Mouse (Mus musculus) midbrain, embryonic 12.5 days (tissue): ENCODE data around the gene Elmod2. TPM values are rescaled to one million over a fixed set of nuclear protein-coding genes. Genes with fewer than 3 reads are reported as not detected.
"Not testable (repeated sequence)": the region's sequence is repeated elsewhere in the genome, so short reads cannot be mapped to it uniquely, and the experiment has no call there.

Source experiments
- ATAC-seq: fragments of 200-750 bp; cut with Nextera tagmentation; 2 replicates; pipeline ENCODE4 v1.8.0; 2017; ENCODE audit warnings: low read depth, moderate TSS enrichment, moderate library complexity; ENCODE audit not compliant: low FRiP score
- H3K27ac ChIP-seq: fragments of 300-500 bp; sonication (generic); replicated peaks from 2 replicates; pipeline ENCODE4 v1.5.1; 2016; ENCODE audit warnings: mild to moderate bottlenecking
- H3K27me3 ChIP-seq: fragments of 300-500 bp; sonication (generic); 2 replicates; pipeline ENCODE4 v1.6.1; 2016; ENCODE audit warnings: mild to moderate bottlenecking
- H3K36me3 ChIP-seq: fragments of 300-500 bp; sonication (generic); 2 replicates; pipeline ENCODE4 v1.6.1; 2016
- H3K4me1 ChIP-seq: fragments of 300-500 bp; sonication (generic); 2 replicates; pipeline ENCODE4 v1.6.1; 2016
- H3K4me2 ChIP-seq: fragments of 300-500 bp; sonication (generic); replicated peaks from 2 replicates; pipeline ENCODE4 v1.6.1; 2016; ENCODE audit warnings: mild to moderate bottlenecking, moderate library complexity
- H3K4me3 ChIP-seq: fragments of 300-500 bp; sonication (generic); 2 replicates; pipeline ENCODE4 v1.5.1; 2016; ENCODE audit warnings: mild to moderate bottlenecking
- H3K9ac ChIP-seq: fragments of 300-500 bp; sonication (generic); replicated peaks from 2 replicates; pipeline ENCODE4 v1.6.1; 2016; ENCODE audit warnings: mild to moderate bottlenecking, moderate library complexity
- H3K9me3 ChIP-seq: fragments of 300-500 bp; sonication (generic); 2 replicates; pipeline ENCODE4 v1.6.1; 2016; ENCODE audit warnings: mild to moderate bottlenecking
- WGBS: fragments of 180-500 bp; shearing (Covaris S2); methylation state at CpG from one replicate; pipeline ENCODE4 v1.1.7; 2016; 5-methylcytosine and 5-hydroxymethylcytosine counted together
- polyA plus RNA-seq: library from polyadenylated mRNA; unstranded; fragments of >200 nt; fragmentation: Nextera tagmentation; extraction: Ambion mirVana; gene quantifications from 2 replicates; pipeline ENCODE4 v1.2.1, GENCODE M21; 2016

Gene Elmod2
- polyA plus RNA-seq, 1 experiment from 2014 or later = 30.9 TPM

- peaks cover 51% of the 10 kb centered on the region for H3K36me3 ChIP-seq
- H3K4me3 ChIP-seq = no peak overlapping the region
- H3K4me1 ChIP-seq = no peaks in the 10 kb centered on the region
- H3K27ac ChIP-seq = no peak overlapping the region
- no peak for ATAC-seq
- no peak overlapping the region for H3K9ac ChIP-seq
- H3K27me3 ChIP-seq = no peaks in the 10 kb centered on the region
- no peak overlapping the region for H3K4me2 ChIP-seq
- WGBS = 86% methylated on average over 2 of the region's 2 CpGs
- no peaks in the 10 kb centered on the region for H3K9me3 ChIP-seq
Measured at GRCm38 (mm10) chr8:83323056-83323455, 9.2 kb downstream of the Elmod2 start.

DNA sequence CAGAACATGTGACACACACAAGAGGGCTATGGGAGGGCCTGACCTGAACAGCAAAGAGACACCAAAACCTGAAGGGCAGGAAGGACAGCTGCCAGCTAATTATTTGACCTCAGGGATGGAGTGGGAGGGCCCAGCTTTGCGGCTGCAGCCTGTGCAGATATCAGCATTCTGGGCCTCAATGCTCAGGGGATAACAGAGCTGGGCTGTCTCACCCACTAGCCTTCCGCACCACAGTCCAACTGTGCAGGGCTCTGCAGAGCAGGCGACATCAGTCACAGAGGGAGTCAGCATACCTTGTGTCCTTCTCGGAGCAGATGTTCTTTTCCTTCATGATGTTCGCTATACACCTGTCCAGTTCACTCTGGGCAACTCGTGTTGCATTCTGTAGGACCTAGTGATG is 9.9 kb downstream of the Elmod2 start:
- Histone ChIP-seq H3K4me3 (no peak overlapping the region), H3K9ac (no peak overlapping the region), H3K4me2 (no peak overlapping the region), H3K27ac (no peak overlapping the region), H3K27me3 (no peaks in the 10 kb centered on the region), H3K36me3 (peaks cover 50% of the 10 kb centered on the region), H3K4me1 (no peaks in the 10 kb centered on the region), H3K9me3 (no peaks in the 10 kb centered on the region)
- WGBS = 93% methylated on average over 6 of the region's 6 CpGs
- ATAC-seq = no peak

DNA sequence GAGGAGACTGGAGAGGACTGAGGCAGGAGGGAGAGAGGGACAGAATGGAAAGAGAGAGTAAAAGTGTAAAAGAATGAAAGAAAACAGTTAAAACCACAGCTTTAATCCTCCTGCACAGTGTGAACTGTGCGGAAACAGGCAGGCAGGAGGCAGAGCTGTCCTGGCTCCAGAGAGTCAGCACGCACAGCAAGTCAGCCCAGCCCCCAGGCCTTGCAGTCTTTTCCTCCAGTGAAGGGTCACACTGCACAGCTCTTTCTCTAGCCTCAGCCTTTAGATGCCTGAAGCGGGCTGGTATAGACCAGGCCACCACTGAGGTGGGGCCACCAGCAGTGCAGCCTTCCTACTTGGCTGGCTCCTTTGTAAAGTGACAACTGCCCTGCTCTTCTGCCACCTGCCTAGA is 11.7 kb downstream of the Elmod2 start:
- Histone ChIP-seq H3K4me1 (no peaks in the 10 kb centered on the region), H3K27ac (no peak overlapping the region)
- no peak for ATAC-seq

DNA sequence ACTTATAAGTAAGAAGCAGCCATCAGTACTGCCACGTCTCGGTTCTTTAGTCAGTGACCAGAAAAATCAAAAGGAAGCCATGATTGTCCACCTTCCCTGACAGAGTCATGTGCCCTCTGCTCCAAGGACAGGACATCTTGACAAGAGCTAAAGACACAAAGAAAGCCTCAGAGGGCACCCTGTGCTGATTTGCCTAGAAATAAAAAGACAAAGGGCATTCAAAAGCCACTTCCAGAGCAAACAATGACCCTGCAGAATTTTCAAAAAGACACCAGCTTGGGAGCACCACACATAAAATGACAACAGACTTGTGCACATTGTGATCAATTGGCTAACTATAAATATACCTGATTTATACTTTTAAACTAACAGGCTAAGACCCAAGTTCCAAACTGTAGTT is 16.6 kb downstream of the Elmod2 start:
- no peaks in the 10 kb centered on the region for H3K9me3 ChIP-seq
- WGBS = 73% methylated on average over 2 of the region's 2 CpGs
- H3K36me3 ChIP-seq = peaks cover 56% of the 10 kb centered on the region
- no peak overlapping the region for H3K4me3 ChIP-seq
- no peak overlapping the region for H3K9ac ChIP-seq
- no peak overlapping the region for H3K4me2 ChIP-seq
- no peak for ATAC-seq
- H3K4me1 ChIP-seq = no peaks in the 10 kb centered on the region
- no peaks in the 10 kb centered on the region for H3K27me3 ChIP-seq
- no peak overlapping the region for H3K27ac ChIP-seq

More for the DNA sequence above, 11.7 kb downstream of the Elmod2 start:
- no peak overlapping the region for H3K9ac ChIP-seq
- WGBS = 23% methylated on average over 3 of the region's 3 CpGs
- H3K36me3 ChIP-seq = peaks cover 59% of the 10 kb centered on the region
- no peak overlapping the region for H3K4me2 ChIP-seq
- no peaks in the 10 kb centered on the region for H3K9me3 ChIP-seq
- H3K4me3 ChIP-seq = no peak overlapping the region
- no peaks in the 10 kb centered on the region for H3K27me3 ChIP-seq

- not testable (repeated sequence) for H3K9ac ChIP-seq, H3K27me3 ChIP-seq, H3K4me2 ChIP-seq, ATAC-seq, H3K9me3 ChIP-seq, H3K4me3 ChIP-seq, H3K27ac ChIP-seq, H3K4me1 ChIP-seq
- 81% methylated on average over 4 of the region's 4 CpGs for WGBS
- peaks cover 50% of the 10 kb centered on the region for H3K36me3 ChIP-seq
Measured at GRCm38 (mm10) chr8:83315084-83315483, 17.2 kb downstream of the Elmod2 start.

DNA sequence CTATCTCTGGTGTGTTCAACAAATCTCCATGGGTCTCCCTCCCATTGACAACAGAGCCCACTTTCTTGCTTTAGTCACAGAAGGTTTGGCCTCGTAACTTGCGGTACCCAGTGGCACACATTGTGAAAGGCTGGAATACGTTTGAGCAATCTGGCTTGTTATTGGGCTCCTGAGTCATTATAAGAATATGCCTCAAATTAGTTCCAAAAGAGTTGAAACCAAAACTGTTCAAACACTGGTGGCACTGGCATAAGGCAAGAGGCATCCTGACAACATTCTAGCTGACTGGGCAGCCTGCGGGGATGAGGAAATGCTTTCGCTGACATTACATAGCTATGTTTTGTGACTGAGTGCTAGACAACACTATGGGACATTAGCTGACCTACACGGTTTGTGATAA is 22.4 kb downstream of the Elmod2 start:
- Histone ChIP-seq H3K9me3 (no peaks in the 10 kb centered on the region), H3K9ac (no peak overlapping the region), H3K36me3 (0 out of 2 replicates have a peak, but pooled peaks cover 13% of the 10 kb centered on the region), H3K27ac (no peak overlapping the region), H3K27me3 (no peaks in the 10 kb centered on the region), H3K4me3 (no peak overlapping the region), H3K4me1 (no peaks in the 10 kb centered on the region), H3K4me2 (no peak overlapping the region)
- ATAC-seq = no peak
- 93% methylated on average over 6 of the region's 6 CpGs for WGBS

GRCm38 (mm10) chr8:83304946-83305345 is 27.3 kb downstream of the Elmod2 start:
- H3K9ac ChIP-seq = no peak overlapping the region
- no peak overlapping the region for H3K27ac ChIP-seq
- H3K36me3 ChIP-seq = no peaks in the 10 kb centered on the region
- no peak for ATAC-seq
- H3K4me1 ChIP-seq = no peaks in the 10 kb centered on the region
- WGBS = 100% methylated on average over 1 of the region's 1 CpGs
- H3K4me2 ChIP-seq = no peak overlapping the region
- H3K4me3 ChIP-seq = no peak overlapping the region
- H3K9me3 ChIP-seq = no peaks in the 10 kb centered on the region
- H3K27me3 ChIP-seq = no peaks in the 10 kb centered on the region

- H3K27me3 ChIP-seq = no peaks in the 10 kb centered on the region
- no peaks in the 10 kb centered on the region for H3K36me3 ChIP-seq
- WGBS = 54% methylated on average over 1 of the region's 1 CpGs
Measured at GRCm38 (mm10) chr8:83300135-83300534, 32.2 kb downstream of the Elmod2 start.

GRCm38 (mm10) chr8:83297375-83297774 is 34.9 kb downstream of the Elmod2 start:
- Histone ChIP-seq H3K27ac (no peak overlapping the region), H3K4me3 (no peak overlapping the region), H3K9ac (no peak overlapping the region), H3K4me1 (no peaks in the 10 kb centered on the region), H3K27me3 (no peaks in the 10 kb centered on the region), H3K9me3 (no peaks in the 10 kb centered on the region), H3K36me3 (no peaks in the 10 kb centered on the region), H3K4me2 (no peak overlapping the region)
- 86% methylated on average over 4 of the region's 4 CpGs for WGBS
- ATAC-seq = no peak

More at GRCm38 (mm10) chr8:83300135-83300534, 32.2 kb downstream of the Elmod2 start:
- H3K9me3 ChIP-seq = no peaks in the 10 kb centered on the region
- H3K4me2 ChIP-seq = no peak overlapping the region
- H3K27ac ChIP-seq = no peak overlapping the region
- H3K4me1 ChIP-seq = no peaks in the 10 kb centered on the region
- no peak for ATAC-seq
- H3K9ac ChIP-seq = no peak overlapping the region
- no peak overlapping the region for H3K4me3 ChIP-seq

DNA sequence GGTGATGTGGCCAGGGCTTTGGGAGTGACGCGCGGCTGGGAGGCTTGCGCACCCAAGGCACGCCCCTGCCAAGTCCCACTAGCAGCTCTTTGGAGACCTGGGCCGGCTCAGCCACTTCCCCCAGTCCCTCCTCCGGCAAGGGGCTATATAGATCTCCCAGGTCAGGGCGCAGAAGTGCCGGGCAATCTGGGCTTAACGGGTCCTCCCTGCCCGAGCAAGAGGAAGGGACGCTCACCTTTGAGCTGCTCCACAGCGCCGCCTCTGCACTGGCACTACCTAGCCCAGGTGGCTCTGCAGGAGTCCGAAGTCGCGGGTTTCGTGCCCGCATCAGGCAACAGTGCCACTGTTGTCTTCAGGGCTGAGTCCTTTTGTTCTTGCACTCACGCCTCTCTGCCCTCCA is 42.1 kb downstream of the Elmod2 start, which contains the start of gene Ucp1:
TSS of gene Ucp1 (plus strand) at position 177 of the 400 bp plus-strand sequence.
- H3K4me1 ChIP-seq = peaks cover 5% of the 10 kb centered on the region
- no peak for ATAC-seq
- peak within 1 kb of the TSS; percentile 45 for H3K4me2 ChIP-seq
- 7% methylated on average over 20 of the region's 20 CpGs for WGBS
- H3K9me3 ChIP-seq = no peaks in the 10 kb centered on the region
- peak within 1 kb of the TSS; percentile 17 for H3K4me3 ChIP-seq
- no peak within 1 kb of the TSS for H3K27ac ChIP-seq
- no peaks in the 10 kb centered on the region for H3K36me3 ChIP-seq
- H3K9ac ChIP-seq = no peak within 1 kb of the TSS
- peaks cover 23% of the 10 kb centered on the region for H3K27me3 ChIP-seq

GRCm38 (mm10) chr8:83285391-83285790 is 46.9 kb downstream of the Elmod2 start:
- 89% methylated on average over 8 of the region's 8 CpGs for WGBS
- Histone ChIP-seq H3K36me3 (no peaks in the 10 kb centered on the region), H3K27ac (no peak overlapping the region)

GRCm38 (mm10) chr8:83278431-83278830 is 53.9 kb downstream of the Elmod2 start:
- H3K27ac ChIP-seq = no peak overlapping the region
- no peaks in the 10 kb centered on the region for H3K4me1 ChIP-seq
- peaks cover 8% of the 10 kb centered on the region for H3K36me3 ChIP-seq
- H3K4me3 ChIP-seq = no peak overlapping the region
- no peaks in the 10 kb centered on the region for H3K9me3 ChIP-seq
- no peak overlapping the region for H3K9ac ChIP-seq
- no peak for ATAC-seq
- H3K27me3 ChIP-seq = no peaks in the 10 kb centered on the region
- WGBS = 90% methylated on average over 6 of the region's 6 CpGs
- H3K4me2 ChIP-seq = no peak overlapping the region

More at GRCm38 (mm10) chr8:83285391-83285790, 46.9 kb downstream of the Elmod2 start:
- Histone ChIP-seq H3K9ac (no peak overlapping the region), H3K4me3 (no peak overlapping the region), H3K9me3 (no peaks in the 10 kb centered on the region), H3K27me3 (peaks cover 18% of the 10 kb centered on the region), H3K4me2 (no peak overlapping the region), H3K4me1 (peaks cover 5% of the 10 kb centered on the region)
- no peak for ATAC-seq

- Histone ChIP-seq H3K27ac (no peak overlapping the region), H3K4me2 (no peak overlapping the region), H3K4me3 (no peak overlapping the region), H3K9me3 (no peaks in the 10 kb centered on the region), H3K4me1 (no peaks in the 10 kb centered on the region), H3K36me3 (peaks cover 32% of the 10 kb centered on the region), H3K9ac (no peak overlapping the region), H3K27me3 (no peaks in the 10 kb centered on the region)
- ATAC-seq = no peak
- WGBS = 74% methylated on average over 11 of the region's 11 CpGs
Measured at GRCm38 (mm10) chr8:83274470-83274869, 57.8 kb downstream of the Elmod2 start.
